Mouse (Mus musculus) embryonic facial prominence, embryonic 11.5 days (tissue): ENCODE measurements around the gene Chd4. TPM values are rescaled to one million over a fixed set of nuclear protein-coding genes. Genes with fewer than 3 reads are reported as not detected.

Source experiments
- ATAC-seq: fragments of 200-750 bp; cut with Nextera tagmentation; replicated peaks from 2 replicates; pipeline ENCODE4 v1.8.0; 2017; ENCODE audit warnings: low read depth; ENCODE audit not compliant: insufficient number of reproducible peaks, low FRiP score, low TSS enrichment
- DNase-seq: peaks from one replicate; pipeline ENCODE4 v3.0.0-alpha.2; 2015; ENCODE audit warnings: low spot score
- H3K27ac ChIP-seq: fragments of 300-500 bp; sonication (generic); replicated peaks from 2 replicates; pipeline ENCODE4 v1.5.1; 2014; ENCODE audit warnings: mild to moderate bottlenecking, low read depth, low read length, control low read depth
- H3K27me3 ChIP-seq: fragments of 300-500 bp; sonication (generic); 2 replicates; pipeline ENCODE4 v1.6.1; 2014; ENCODE audit warnings: mild to moderate bottlenecking, low read length, moderate library complexity, mixed read lengths; ENCODE audit not compliant: control insufficient read depth, insufficient read depth
- H3K36me3 ChIP-seq: fragments of 300-500 bp; sonication (generic); replicated peaks from 2 replicates; pipeline ENCODE4 v1.6.1; 2014; ENCODE audit warnings: low read depth, mild to moderate bottlenecking, low read length, moderate library complexity, mixed read lengths; ENCODE audit not compliant: control insufficient read depth, insufficient read depth
- H3K4me1 ChIP-seq: fragments of 300-500 bp; sonication (generic); 2 replicates; pipeline ENCODE4 v1.6.1; 2014; ENCODE audit warnings: low read length, mixed read lengths; ENCODE audit not compliant: control insufficient read depth, insufficient read depth
- H3K4me2 ChIP-seq: fragments of 300-500 bp; sonication (generic); 2 replicates; pipeline ENCODE4 v1.6.1; 2014; ENCODE audit warnings: low read depth, mild to moderate bottlenecking, control low read depth, low read length, moderate library complexity
- H3K4me3 ChIP-seq: fragments of 300-500 bp; sonication (generic); 2 replicates; pipeline ENCODE4 v1.5.1; 2014; ENCODE audit warnings: low read depth, low read length, control low read depth
- H3K9ac ChIP-seq: fragments of 300-500 bp; sonication (generic); replicated peaks from 2 replicates; pipeline ENCODE4 v1.6.1; 2014; ENCODE audit warnings: mild to moderate bottlenecking, control low read depth, low read length
- H3K9me3 ChIP-seq: fragments of 300-500 bp; sonication (generic); replicated peaks from 2 replicates; pipeline ENCODE4 v1.6.1; 2016; ENCODE audit warnings: mild to moderate bottlenecking, low read length, inconsistent platforms, mixed read lengths; ENCODE audit not compliant: control insufficient read depth
- WGBS: fragments of 180-500 bp; shearing (Covaris S2); extraction: QIAGEN DNeasy Blood & Tissue Kit; methylation state at CpG from one replicate; pipeline ENCODE4 v1.1.7; 2014; 5-methylcytosine and 5-hydroxymethylcytosine counted together
- polyA plus RNA-seq: library from polyadenylated mRNA; unstranded; fragments of >200 nt; fragmentation: Nextera tagmentation; extraction: Ambion mirVana; gene quantifications from 2 replicates; pipeline ENCODE4 v1.2.1, GENCODE M21; 2014

Chd4 gene
- polyA plus RNA-seq, 1 experiment from 2014 or later, result 93.2 TPM

GRCm38 (mm10) chr6:125067571-125067995 is 28.2 kb upstream of the Chd4 start, which contains the start of gene Lpar5:
Gene Lpar5, plus strand, starts transcription at chr6:125067920.
- Histone ChIP-seq H3K9ac (no peak within 1 kb of the TSS), H3K9me3 (no peaks in the 10 kb centered on the region), H3K4me3 (no peak within 1 kb of the TSS), H3K27me3 (no peaks in the 10 kb centered on the region), H3K4me2 (no peak within 1 kb of the TSS), H3K36me3 (no peaks in the 10 kb centered on the region), H3K27ac (no peak within 1 kb of the TSS), H3K4me1 (no peaks in the 10 kb centered on the region)
- 64% methylated on average over 8 of the region's 8 CpGs for WGBS
- ATAC-seq, result no peak
- no peak for DNase-seq

GRCm38 (mm10) chr6:125071170-125071895 is 24.4 kb upstream of the Chd4 start:
- Histone ChIP-seq H3K27ac (no peak overlapping the region), H3K36me3 (no peaks in the 10 kb centered on the region), H3K9ac (no peak overlapping the region), H3K4me2 (no peak overlapping the region), H3K27me3 (no peaks in the 10 kb centered on the region), H3K4me1 (no peaks in the 10 kb centered on the region), H3K9me3 (no peaks in the 10 kb centered on the region), H3K4me3 (no peak overlapping the region)
- no peak for DNase-seq
- WGBS, result 88% methylated on average over 18 of the region's 18 CpGs
- ATAC-seq, result peak; percentile 12; the same call in 1 of the 2 replicates

- no peak overlapping the region for H3K9ac ChIP-seq
- peak; percentile 33 for DNase-seq
- no peak overlapping the region for H3K4me3 ChIP-seq
- no peaks in the 10 kb centered on the region for H3K4me1 ChIP-seq
- WGBS, result 31% methylated on average over 2 of the region's 2 CpGs
- H3K27ac ChIP-seq, result no peak overlapping the region
- no peak for ATAC-seq
- H3K4me2 ChIP-seq, result no peak overlapping the region
- no peaks in the 10 kb centered on the region for H3K9me3 ChIP-seq
- no peaks in the 10 kb centered on the region for H3K36me3 ChIP-seq
- no peaks in the 10 kb centered on the region for H3K27me3 ChIP-seq
Observed at GRCm38 (mm10) chr6:125071896-125072279, 23.9 kb upstream of the Chd4 start.

GRCm38 (mm10) chr6:125073825-125074224 is 22.0 kb upstream of the Chd4 start:
- Histone ChIP-seq H3K4me1 (no peaks in the 10 kb centered on the region), H3K9ac (no peak overlapping the region), H3K27me3 (no peaks in the 10 kb centered on the region), H3K36me3 (no peaks in the 10 kb centered on the region), H3K4me2 (no peak overlapping the region), H3K9me3 (no peaks in the 10 kb centered on the region), H3K27ac (no peak overlapping the region), H3K4me3 (no peak overlapping the region)
- DNase-seq, result no peak
- no peak for ATAC-seq
- WGBS, result 79% methylated on average over 8 of the region's 8 CpGs

GRCm38 (mm10) chr6:125081394-125081793 is 14.4 kb upstream of the Chd4 start:
- 0 out of 2 replicates have a peak overlapping the region, but pooled peaks have one; percentile 66 for H3K27ac ChIP-seq
- no peaks in the 10 kb centered on the region; the same call in 1 of the 2 replicates for H3K4me1 ChIP-seq
- H3K9ac ChIP-seq, result peak overlapping the region; percentile 74
- peak overlapping the region; percentile 39 for H3K4me3 ChIP-seq
- DNase-seq (no peak), ATAC-seq (no peak; the same call in 1 of the 2 replicates)
- H3K27me3 ChIP-seq, result no peaks in the 10 kb centered on the region
- WGBS, result 26% methylated on average over 25 of the region's 25 CpGs
- no peaks in the 10 kb centered on the region for H3K9me3 ChIP-seq
- H3K36me3 ChIP-seq, result no peaks in the 10 kb centered on the region
- peak overlapping the region; percentile 81 for H3K4me2 ChIP-seq

- no peaks in the 10 kb centered on the region for H3K36me3 ChIP-seq
- H3K9me3 ChIP-seq, result no peaks in the 10 kb centered on the region
- no peaks in the 10 kb centered on the region for H3K27me3 ChIP-seq
- DNase-seq (peak; percentile 97), ATAC-seq (peak; percentile 83)
- H3K4me3 ChIP-seq, result peak overlapping the region; percentile 39
- WGBS, result 23% methylated on average over 45 of the region's 45 CpGs
- H3K27ac ChIP-seq, result 0 out of 2 replicates have a peak overlapping the region, but pooled peaks have one; percentile 66
- H3K9ac ChIP-seq, result peak overlapping the region; percentile 74
- H3K4me1 ChIP-seq, result no peaks in the 10 kb centered on the region; the same call in 1 of the 2 replicates
- peak overlapping the region; percentile 81 for H3K4me2 ChIP-seq
Observed at GRCm38 (mm10) chr6:125081797-125082560, 13.8 kb upstream of the Chd4 start.

- no peak for ATAC-seq
- DNase-seq, result no peak
- no peak overlapping the region for H3K9ac ChIP-seq
- H3K9me3 ChIP-seq, result no peaks in the 10 kb centered on the region
- H3K4me2 ChIP-seq, result no peak overlapping the region
- WGBS, result 90% methylated on average over 7 of the region's 7 CpGs
- H3K4me3 ChIP-seq, result no peak overlapping the region
- no peak overlapping the region for H3K27ac ChIP-seq
- no peaks in the 10 kb centered on the region for H3K27me3 ChIP-seq
- no peaks in the 10 kb centered on the region; the same call in 1 of the 2 replicates for H3K4me1 ChIP-seq
- no peaks in the 10 kb centered on the region for H3K36me3 ChIP-seq
Observed at GRCm38 (mm10) chr6:125082801-125083386, 12.9 kb upstream of the Chd4 start.
